Mouse (Mus musculus) B cell, adult 62 days (primary cell): ENCODE results near the gene Olfr1223. TPM values are rescaled to one million over a fixed set of nuclear protein-coding genes. Genes with fewer than 3 reads are reported as not detected.

Experiments
- total RNA-seq: library from RNA; stranded (reverse); gene quantifications from 4 replicates; pipeline ENCODE4 v1.2.4, GENCODE M21; 2023

Gene Olfr1223
- total RNA-seq, result not detected in 4 replicates

DNA sequence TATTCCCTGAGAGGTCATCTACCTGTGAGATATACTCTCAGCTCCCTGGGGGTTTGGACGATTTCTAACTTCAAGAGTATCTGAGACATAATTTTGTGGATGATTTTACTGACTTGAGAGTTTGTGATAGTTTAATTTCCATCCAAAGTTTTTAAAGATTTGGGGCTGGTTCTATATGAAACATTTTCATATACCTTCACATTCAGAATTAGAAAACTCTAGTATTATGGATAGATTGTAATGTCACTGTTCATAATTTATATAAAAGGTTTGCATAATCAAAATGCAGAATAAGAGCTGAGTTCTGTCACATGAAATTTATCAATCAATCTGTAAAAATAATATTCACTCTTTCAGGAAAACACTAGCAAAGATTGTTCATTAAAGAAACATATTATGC is at the start of gene Olfr1223:
TSS of gene Olfr1223 (minus strand) at position 101 of the 400 bp plus-strand sequence.

DNA sequence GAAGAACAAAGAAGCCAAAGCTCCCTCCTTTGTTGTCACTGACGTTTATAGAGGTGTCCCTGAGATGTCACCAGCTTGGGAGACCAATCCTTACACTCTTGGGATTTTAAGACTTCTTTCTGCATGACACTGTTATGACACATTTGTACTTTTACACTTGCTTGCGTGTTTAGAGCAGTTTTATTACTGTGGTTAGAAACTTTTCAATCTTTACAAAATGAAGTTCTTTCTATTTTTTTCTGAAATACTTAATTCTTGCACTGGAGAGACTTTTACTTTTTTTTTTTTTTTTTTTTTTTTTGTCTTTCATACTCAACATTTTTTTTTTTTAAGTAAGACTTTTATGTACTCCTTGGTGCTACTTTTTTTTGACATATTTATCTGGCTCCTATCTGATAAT is 48.6 kb upstream of the Olfr1223 start, which contains the start of gene Olfr1226:
TSS of gene Olfr1226 (minus strand) at position 101 of the 400 bp plus-strand sequence.

DNA sequence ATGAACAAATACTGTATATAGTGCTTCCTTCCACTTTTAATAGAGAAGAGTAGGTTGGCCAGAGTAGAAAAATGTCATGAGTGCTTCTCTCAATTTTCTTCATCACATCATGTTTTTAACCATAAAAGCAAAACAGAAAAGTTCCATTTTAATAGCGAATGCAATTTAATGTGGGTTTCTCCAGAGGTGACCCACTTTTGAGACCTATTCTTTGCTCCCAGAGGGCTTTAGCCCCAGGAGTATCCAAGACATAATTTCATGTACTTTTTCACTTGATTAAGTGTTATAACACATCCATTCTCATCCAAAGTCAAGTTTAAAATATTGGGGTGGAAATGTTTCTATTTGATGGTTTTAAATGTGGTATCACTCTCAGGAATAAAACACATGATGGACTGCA is 23.2 kb upstream of the Olfr1223 start, which contains the start of gene Olfr1225:
TSS of gene Olfr1225 (minus strand) at position 101 of the 400 bp plus-strand sequence.

GRCm38 (mm10) chr2:89163991-89164390 is 12.6 kb upstream of the Olfr1223 start, which contains the start of gene Olfr1224-ps1:
TSS of gene Olfr1224-ps1 (minus strand) at chr2:89164091.

DNA sequence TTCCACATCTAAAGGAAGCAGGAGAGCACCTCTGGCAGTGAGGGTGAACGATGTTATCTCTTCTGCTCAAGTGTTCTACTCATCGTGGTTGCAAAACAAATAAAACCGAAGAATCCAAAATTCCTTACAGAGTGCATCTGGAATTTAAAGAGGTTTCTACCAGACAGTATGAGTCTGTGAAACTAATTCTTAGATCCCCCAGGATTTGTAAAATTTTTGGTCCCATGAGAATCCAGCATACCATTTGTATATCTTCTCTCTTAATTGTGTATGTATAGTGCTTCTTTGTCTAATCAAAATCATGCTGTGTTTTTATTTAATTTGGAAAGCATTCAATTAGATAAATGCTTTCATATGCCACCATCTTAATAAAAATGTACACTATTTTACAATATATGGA is 18.4 kb downstream of the Olfr1223 start, which contains the start of gene Olfr1222:
TSS of gene Olfr1222 (minus strand) at position 101 of the 400 bp plus-strand sequence.

GRCm38 (mm10) chr2:89117183-89117582 is 34.2 kb downstream of the Olfr1223 start, which contains the start of gene Olfr1221:
TSS of gene Olfr1221 (minus strand) at chr2:89117283.

GRCm38 (mm10) chr2:89106735-89107134 is 44.6 kb downstream of the Olfr1223 start, which contains the start of gene Olfr1220:
TSS of gene Olfr1220 (minus strand) at chr2:89106835.

Other genes starting within 250 kb of the Olfr1223 start
- gene Olfr1208, start 249.2 kb downstream of the Olfr1223 start, total RNA-seq, result not detected in 4 replicates
- gene Olfr1209, start 236.4 kb downstream of the Olfr1223 start, total RNA-seq, result not detected in 4 replicates
- gene Olfr1211, start 213.4 kb downstream of the Olfr1223 start, total RNA-seq, result not detected in 4 replicates
- not detected in 4 replicates for gene Olfr1212, start 197.6 kb downstream of the Olfr1223 start, total RNA-seq
- gene Gm13762, start 171.3 kb downstream of the Olfr1223 start, total RNA-seq, result not detected in 4 replicates
- gene Olfr1214, start 158.9 kb downstream of the Olfr1223 start, total RNA-seq, result not detected in 4 replicates
- not detected in 4 replicates for gene Olfr1215, start 144.6 kb downstream of the Olfr1223 start, total RNA-seq
- gene Olfr1216, start 133.2 kb downstream of the Olfr1223 start, total RNA-seq, result not detected in 4 replicates
- not detected in 4 replicates for gene Olfr1217, start 119.5 kb downstream of the Olfr1223 start, total RNA-seq
- not detected in 4 replicates for gene Olfr1218, start 90.4 kb downstream of the Olfr1223 start, total RNA-seq
- not detected in 4 replicates for gene Olfr1219, start 68.0 kb downstream of the Olfr1223 start, total RNA-seq
- not detected in 4 replicates for gene Olfr1220, start 44.7 kb downstream of the Olfr1223 start, total RNA-seq
- gene Olfr1221, start 34.3 kb downstream of the Olfr1223 start, total RNA-seq, result not detected in 4 replicates
- gene Olfr1222, start 18.5 kb downstream of the Olfr1223 start, total RNA-seq, result not detected in 4 replicates
- not detected in 4 replicates for gene Olfr1224-ps1, start 12.5 kb upstream of the Olfr1223 start, total RNA-seq
- gene Olfr1225, start 23.1 kb upstream of the Olfr1223 start, total RNA-seq, result not detected in 4 replicates
- not detected in 4 replicates for gene Olfr1226, start 48.5 kb upstream of the Olfr1223 start, total RNA-seq
- not detected in 4 replicates for gene Olfr1228, start 102.5 kb upstream of the Olfr1223 start, total RNA-seq
- not detected in 4 replicates for gene Olfr1229, start 136.5 kb upstream of the Olfr1223 start, total RNA-seq
- not detected in 4 replicates for gene Olfr1230, start 145.7 kb upstream of the Olfr1223 start, total RNA-seq
- not detected in 4 replicates for gene Olfr1231, start 155.5 kb upstream of the Olfr1223 start, total RNA-seq
- not detected in 4 replicates for gene Olfr1232, start 178.1 kb upstream of the Olfr1223 start, total RNA-seq
- gene Olfr1233, start 190.8 kb upstream of the Olfr1223 start, total RNA-seq, result not detected in 4 replicates
- gene Olfr1234, start 213.3 kb upstream of the Olfr1223 start, total RNA-seq, result not detected in 4 replicates